Mouse (Mus musculus) right cerebral cortex, postnatal 4 days (tissue): ENCODE results near the gene Zfp292.
A peak's percentile ranks its signal among the peaks of the same experiment; 100 is the strongest.
"Not testable (repeated sequence)": the region's sequence is repeated elsewhere in the genome, so short reads cannot be mapped to it uniquely, and the experiment has no call there.

ENCODE experiments used
- DNase-seq: peaks from one replicate; pipeline ENCODE4 v3.0.0-alpha.2; 2022

Zfp292 gene

DNA sequence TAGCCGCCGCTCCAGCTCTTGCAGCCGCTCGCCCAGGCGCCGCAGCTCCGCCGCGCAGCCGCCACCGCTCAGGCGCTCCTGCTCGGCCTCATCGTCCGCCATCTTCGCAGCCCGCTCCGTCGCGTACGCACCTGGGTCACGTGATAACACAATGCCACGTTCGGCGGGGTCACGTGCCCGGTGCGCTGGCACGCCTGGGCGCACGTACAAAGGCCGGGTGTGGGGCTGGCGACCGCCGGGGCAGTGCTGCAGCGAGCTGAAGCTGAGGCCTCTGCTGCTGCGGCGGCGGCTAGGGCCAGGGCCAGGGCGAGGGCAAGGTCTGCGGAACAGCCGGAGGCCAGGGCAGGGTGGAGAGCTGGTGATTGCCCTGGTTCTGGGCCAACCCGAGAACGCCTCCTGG, at the start of gene Zfp292:
Gene Zfp292, minus strand, starts transcription at position 143 of the 400 bp plus-strand sequence.
- peak; percentile 90 for DNase-seq

DNA sequence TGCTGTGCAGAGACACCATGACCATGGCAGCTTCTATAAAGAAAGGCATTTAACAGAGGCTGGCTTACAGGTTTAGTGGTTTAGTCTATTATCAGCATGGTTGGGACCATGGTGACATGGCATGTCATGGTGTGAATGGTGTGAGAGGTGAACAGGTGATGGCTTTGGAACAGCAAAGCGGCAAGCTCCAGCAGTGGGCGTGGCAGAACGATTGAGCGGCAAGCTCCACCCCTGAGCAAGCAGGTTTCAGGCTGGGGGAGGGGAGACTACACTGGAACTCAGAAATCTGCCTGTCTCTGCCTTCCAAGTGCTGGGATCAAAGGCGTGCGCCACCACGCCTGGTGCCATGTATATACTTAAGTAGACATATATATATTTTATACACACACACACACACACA, 45.6 kb upstream of the Zfp292 start:
- DNase-seq = not testable (repeated sequence)

DNA sequence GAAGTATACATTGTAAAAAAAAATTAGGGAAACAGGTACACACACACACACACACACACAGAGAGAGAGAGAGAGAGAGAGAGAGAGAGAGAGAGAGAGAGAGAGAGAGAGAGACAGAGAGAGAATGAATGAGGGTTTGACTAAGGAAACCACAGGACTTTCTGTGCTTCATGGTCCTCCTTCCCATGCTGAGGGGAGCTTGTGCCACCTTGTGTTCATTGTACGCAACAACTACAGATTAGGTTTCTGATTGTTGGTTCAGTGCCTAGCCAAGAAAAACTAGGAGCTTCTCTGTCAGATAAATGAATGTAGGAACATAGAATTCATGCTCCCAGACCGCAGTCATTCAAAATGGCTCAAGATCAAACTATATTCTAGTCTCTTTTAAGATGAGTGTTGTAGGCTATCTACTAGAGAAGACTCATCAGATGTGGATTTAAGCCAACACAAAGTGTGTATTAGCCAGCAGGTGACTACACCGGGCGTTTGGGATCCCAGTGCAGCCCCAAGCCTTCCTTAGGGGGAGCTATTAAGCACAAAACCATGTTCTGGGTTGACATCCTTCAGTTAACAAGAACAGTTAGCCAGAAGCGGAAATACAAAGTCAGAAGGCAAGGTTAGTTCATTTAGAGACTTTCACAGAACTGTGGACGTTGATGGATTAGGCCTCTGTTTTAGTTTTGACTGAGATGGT, 39.6 kb upstream of the Zfp292 start:
- peak; percentile 14 for DNase-seq

DNA sequence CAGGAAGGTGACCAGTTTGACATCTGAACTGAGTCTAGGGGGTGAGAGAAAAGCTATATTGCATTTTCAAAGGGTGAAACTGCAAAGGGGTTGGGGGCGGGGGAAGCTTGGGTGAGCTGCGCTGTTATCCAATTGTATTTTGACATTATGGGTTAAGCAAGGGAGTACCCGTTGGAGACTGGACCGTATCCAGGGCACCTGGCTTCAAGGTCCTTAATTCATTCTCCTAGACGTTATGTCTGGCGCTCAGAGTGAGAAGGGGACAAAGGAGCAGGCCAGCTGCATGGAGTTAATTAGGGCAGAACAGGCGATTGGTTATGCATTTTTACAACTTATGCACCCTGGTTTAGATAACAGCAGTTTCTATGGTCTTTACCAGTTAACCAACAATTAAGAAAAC, 34.6 kb upstream of the Zfp292 start:
- DNase-seq = no peak

DNA sequence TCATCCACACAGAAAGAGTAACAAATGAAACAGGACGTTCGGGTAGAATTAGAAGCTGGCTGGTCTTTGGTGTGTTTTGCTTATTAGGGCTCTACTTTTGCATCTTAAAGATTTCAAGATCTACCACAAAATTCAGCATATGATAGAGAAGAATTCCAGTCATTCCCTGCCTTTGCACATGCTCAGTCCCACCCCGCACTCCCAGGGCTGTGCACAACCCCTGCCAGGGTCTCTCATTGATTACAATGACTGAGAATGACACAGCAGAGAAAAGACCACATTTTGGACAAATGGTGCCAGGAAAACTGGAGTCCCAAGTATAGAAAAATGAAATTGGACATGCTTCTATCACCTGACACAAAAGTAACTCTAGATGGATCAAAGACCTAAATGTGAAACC, 29.4 kb upstream of the Zfp292 start:
- DNase-seq = no peak

DNA sequence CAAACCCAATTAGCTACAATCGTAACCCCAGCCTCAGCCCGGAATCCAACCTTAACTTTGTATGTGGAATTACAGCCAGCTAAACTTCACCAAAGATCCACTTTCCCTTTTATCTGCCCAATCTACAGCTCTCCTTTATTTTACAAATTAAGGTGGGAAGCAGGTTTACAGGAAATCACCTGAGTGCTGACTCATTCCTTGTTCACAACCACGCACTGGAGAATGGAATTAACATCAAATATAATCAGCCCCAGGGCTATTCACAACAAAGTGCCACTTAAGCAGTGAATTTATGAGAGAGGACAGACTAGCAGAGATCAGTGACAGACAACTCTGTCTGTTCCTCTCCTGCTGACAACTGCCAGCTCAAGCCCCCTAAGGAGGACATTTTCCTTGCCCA, 28.6 kb upstream of the Zfp292 start:
- no peak for DNase-seq

DNA sequence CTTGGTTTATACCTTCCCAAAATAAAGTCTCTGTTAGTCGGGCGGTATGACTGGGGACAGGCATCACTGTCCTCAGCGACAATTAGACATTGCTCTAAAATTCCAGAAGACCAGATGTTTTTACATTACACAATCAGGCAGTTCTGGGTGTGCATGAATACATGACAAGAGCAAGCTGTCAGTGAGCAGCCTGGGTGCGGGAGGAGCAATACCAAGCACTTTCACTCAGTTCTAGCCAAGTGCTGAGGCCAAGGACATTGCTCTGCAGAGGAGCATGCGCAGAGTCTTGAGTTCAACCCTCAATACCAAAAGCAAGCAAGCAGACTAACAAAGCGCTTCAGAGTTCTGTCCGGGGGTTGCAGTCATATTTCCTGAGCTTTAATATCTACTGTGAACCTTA, 25.4 kb upstream of the Zfp292 start:
- no peak for DNase-seq

DNA sequence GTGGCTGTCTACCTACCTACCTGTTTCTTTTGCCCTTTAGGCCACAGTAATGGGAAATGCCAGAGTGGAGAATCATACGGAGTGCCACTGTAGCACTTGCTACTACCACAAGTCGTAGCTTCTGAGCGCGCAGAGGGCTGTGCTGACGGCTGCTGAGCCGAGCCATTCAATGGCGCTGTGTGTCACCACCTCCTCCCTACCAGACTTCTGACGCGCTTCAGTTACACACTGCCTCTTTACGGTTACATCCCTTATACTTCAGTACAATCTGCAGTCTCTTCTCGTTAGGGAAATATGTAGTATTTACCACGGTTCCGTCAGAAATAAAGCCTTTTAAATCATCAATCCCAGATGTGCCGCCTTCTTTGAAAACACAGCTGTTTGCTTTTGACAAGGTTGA, 24.3 kb upstream of the Zfp292 start:
- peak; percentile 12 for DNase-seq

DNA sequence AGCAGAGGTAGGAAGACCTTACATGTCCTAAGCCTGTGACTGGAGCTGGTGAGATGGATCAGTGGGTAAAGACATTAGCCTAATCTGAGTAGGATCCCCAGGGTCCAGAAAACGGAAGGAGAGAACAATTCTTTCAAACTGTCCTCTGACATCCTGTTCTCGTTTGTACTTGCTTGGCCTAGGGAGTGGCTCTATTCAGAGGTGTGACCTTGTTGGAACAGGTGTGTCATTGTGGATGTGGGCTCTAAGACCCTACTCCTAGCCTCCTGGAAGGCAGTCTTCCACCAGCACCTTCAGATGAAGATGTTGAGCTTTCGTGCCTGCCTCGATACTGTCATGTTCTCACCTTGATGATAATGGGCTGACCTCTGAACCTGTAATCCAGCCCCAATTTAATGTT, 23.4 kb upstream of the Zfp292 start:
- DNase-seq = no peak

DNA sequence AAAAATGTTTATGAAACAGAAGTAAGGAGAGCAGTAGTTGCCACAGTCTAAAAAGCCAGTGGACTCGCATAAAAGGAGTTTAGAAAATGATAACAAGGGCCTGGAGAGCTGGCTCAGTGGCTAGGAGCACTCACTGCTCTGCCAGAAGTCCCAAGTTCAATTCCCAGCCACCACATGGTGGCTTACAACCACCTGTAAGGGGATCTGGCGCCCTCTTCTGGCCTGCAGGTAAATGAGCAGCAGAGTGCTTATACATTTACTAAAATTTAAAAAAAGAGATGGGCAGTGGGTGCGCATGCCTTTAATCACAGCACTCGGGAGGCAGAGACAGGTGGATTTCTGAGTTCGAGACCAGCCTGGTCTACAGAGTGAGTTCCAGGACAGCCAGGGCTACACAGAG, 22.6 kb upstream of the Zfp292 start:
- no peak for DNase-seq

DNA sequence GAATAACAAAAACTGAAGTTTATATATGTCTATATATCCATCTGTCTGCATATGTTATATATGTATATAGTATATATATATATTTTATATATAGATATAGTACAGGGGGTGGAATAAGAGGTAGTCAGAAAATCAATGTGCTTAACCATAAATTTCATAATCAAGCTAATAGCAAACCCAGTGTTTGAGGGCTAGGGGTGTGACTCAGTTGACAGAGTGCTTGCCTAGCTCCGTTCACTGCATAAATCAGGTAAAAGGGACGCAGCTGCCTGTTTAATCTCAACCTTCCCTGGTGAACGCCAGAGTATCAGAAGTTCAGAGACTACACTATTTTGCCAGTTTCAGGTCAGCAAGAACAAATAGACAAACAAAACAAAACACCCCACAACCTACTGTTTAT, 18.8 kb upstream of the Zfp292 start:
- not testable (repeated sequence) for DNase-seq

DNA sequence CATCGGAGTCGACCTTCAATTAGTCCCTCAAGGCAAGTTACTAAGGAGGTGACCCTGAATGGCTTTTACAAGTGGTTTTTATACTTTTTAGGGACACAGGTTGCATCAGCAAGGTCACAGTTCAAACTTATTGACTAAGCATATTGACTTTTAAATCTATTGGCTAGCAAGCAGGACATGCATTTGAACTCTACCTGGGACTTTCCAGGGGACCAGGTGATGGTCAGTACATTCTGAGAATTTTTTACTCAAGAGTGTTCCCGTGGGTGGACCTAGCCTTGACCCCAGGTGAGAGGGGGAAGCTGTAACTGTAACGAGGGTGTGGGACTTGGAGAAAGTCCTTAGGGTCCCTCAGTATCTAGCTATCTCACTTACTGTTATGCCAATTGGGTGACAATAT, 18.4 kb upstream of the Zfp292 start:
- no peak for DNase-seq

DNA sequence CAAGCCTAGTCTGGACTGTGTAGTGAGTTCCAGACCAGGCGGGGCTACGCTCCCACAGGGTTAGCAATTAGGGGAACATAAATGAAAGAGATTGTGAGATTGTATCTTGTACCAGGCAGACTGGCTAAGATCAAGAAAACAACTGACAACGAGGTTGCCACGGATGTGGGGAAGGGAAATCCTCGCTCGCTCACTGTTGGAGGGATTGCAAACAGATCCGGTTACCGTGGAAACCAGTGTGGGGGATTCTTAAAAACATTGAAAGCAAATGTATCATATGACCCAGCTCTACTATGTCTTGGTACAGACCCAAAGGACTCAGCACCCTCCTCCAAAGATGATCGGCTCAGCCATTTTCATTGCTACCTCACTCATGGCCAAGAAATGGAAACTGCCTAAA, 17.4 kb upstream of the Zfp292 start:
- peak; percentile 40 for DNase-seq

DNA sequence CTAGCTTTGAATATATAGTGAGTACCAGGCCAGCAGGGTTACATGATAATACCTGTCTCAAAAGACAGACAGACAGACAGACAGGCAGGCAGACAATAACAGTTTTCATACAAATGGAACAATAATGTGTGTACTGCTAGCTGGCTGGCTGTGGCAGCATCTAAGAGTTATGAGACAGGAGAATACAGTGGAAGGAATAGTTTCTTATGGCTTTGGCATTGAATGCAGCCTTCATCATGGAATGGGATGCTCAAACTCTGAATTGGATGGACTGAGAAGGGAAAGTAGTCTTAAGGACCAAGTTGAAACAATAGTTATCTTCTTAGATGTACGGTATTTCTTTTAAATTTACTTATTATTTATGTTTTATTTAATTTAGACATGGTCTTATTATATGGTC, 16.6 kb upstream of the Zfp292 start:
- no peak for DNase-seq

DNA sequence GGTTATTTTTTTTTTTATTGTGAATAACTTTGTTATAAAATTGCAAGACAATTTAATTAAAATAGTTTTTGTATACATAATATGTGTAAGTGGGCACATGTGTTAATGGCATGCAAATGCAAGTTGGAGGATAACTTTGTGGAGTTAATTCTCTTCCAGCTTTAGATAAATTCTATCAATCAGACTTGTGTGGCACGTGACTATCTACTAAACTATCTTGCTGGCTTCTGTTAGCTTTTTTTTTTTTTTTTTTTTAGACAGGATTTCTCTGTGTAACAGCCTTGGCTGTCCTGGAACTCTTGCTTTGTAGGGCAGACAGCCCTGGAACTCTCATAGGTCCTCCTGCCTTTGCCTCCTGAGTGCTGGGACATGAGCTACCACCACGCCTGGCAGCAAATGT, 15.7 kb upstream of the Zfp292 start:
- no peak for DNase-seq

DNA sequence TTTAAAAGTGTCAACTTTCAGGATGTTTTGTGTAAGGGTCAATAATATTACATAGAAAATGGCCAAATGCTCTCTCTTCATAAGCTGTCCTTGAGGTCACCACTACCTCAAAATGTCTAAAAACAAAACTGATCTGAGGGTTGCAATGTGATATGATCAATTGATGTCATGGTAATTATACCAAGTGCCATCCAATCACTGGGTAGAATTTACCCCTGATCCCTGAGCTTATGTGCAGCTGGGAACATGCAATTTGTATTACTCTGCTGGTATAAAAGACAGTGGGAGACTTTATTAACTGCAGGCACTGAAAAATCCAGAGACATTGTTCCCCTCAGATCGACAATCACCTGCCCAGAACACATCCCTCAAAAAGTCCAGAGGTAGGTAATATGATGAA, 10.7 kb upstream of the Zfp292 start, which contains the start of gene Cga:
Gene Cga, plus strand, starts transcription at position 301 of the 400 bp plus-strand sequence.
- no peak for DNase-seq

DNA sequence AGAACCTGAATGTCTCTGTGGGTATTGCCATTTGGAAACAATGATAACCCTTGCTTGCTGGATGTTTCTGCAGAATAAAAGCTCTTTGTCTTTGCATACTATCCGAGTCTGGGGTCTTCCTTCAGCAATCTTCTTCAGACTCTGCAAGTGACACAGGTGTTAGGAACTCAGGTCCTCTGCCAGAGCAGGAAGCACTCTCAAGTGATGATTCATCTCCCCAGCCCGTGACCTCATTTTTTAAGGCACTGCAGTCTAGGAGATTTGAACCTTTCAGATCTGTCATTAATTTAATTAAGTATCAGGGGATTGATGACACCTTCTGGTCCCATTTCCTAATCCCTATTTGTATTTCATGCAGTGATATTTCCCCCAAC, 7.0 kb upstream of the Zfp292 start:
- DNase-seq = no peak

DNA sequence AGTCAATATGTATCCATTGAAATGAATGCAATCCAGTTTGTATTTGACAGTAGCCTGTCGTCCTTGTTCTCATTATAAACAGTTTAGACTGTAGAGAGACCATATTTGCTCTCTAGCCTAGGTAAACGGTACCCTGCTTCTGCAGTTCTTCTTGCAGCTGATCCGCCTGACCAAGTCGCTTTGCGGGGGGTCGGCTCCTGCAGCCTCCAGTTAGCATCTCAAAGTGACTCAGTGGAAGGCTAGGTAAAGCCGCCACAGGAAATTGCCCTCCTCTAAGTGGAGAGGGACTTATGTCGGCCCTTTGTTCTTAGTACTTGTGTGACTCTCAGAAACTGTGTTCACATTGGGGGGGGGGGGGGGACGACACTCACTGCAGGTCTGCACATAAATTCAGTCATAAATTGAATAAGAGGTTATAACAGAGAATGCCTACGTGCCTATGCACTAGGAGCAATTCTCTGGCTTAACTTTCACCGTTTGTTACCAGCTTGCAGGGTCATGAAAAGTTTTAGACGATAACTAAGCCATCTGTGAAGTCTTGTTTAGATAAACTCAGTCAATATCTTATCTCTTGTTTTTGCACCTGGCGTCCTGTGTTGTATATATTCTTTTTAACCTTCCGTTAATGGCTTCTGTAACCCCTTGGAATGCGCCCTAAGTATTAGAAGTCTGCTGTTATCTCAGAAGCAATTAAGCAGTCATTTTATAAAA, 6.5 kb upstream of the Zfp292 start:
- no peak for DNase-seq

DNA sequence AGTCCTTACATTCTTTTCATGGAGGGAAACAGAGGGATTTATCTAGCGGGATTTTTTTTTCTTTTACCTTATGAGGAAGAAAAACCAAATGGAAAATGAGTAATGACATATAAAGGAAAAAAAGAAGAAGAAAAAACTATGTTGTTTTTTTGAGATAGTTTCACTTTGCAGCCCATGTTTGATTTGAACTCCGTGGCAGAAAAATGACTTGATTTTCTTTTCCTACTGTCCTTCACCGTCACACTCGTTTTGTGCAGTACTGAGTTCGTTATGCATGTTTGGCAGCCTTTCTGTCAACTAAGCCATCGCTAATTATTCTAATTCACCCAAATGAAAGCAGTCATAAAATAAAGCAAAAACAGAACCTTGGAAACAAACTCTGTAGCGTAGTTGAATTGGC, 4.5 kb upstream of the Zfp292 start:
- no peak for DNase-seq

DNA sequence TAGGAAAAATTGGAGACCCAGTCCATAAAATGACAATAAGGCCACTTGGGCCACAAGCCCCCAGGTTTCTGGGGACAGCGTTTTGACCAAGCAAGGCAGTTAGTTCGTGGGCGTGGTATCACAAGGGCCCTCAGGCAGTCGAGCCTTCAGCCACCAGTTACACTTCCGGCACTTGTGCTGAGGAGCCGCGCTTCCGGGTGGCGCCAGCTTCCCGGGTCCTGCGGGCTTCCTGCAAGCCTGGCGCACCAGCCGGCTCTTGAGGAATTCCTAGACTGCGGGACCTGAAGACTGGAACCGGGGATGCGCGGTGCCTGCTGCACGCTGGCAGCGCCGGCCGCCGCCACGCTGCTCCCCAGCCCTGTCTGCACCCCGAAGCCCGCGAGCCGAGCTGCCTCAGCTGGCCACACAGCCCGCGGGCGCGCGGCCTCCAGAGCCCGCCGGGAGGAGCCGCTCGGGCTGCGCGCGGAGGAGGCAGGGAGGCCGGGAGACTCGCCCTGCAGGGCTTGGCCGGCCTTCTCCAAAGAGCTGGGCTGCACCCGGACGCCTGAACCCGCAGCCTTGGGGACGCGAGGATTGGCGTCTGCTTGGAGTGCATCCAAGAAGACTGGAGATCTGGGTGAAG, 3.8 kb upstream of the Zfp292 start:
- peak; percentile 76 for DNase-seq

DNA sequence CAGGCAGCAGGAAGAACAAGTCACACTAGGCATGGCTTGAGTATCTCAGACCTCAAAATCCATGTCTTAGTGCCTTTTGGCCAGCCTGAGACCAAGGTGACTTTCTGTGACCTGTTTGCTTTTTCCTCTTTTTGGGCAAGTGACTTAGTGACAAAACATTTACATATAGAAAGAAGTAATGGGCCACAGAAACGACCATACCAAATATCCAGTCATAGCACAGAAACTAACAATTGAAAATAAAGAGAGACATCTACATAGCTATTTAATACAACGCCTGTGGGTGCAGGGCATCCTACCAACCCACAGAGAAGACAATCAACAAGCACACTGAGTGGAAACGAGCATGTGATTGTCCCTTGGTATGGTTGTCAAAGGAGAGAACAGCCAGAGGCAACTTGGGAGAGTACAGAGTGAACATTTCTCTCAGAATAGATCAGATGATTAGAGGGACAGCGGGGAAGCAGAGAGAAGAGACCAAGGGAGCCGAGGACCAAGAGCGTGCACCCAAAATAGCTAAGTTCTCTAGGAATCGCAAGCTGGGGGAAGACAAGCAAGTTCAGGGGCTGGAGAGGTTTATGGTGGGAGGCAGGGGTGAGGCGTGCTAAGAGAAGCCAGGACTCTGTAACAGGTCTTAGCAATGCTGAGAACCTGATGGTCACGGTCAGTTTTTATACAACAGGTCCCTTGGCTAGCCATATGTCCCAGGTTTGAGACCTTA, 3.0 kb upstream of the Zfp292 start:
- DNase-seq = no peak

DNA sequence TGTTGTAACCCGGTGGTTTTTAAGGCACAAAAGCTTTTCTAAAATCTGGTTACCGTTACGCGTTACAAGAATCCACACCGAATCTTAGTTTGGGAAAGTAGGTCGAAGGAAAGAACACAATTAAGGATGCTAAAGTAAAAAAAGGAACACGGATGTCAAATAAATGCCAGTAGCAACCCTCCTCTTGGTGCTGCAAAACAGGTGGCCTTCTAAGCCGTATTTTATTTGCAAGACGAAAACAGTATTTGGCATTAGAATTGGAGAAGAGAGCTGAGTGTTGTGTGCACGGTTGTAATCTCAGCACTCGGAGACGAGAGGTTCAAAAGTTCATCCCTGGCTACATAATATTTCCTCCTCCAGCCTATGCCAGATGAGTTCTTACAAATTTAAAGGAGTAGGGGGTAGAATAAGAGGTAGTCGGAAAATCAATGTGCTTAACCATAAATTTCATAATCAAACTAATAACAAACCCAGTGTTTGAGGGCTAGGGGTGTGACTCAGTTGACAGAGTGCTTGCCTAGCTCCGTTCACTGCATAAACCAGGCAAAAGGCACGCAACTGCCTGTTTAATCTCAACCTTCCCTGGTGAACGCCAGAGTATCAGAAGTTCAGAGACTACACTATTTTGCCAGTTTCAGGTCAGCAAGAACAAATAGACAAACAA, 738 bp upstream of the Zfp292 start:
- no peak for DNase-seq

DNA sequence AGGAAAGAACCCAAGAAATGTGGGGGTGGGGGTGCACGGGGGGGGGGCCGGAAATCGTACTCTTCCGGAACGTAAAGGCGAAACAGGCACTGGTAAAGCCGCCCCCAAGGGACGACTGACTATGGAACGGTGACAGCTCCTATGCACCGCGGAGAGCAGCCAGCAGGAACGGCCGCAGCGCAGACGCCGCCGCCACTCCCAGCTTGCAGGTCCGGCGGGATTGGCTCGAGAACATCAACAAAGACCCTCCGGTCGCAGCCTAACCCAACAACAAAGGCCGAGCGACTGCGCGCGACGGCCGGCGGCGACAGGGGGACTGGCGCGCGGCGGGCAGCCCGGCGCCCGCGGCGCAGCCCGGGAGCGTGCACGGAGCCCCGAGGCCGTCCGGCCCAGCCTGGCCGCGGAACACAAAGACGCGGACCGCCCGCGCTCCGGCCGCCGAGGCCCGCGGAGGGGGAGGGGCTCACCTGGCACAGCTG, 430 bp downstream of the Zfp292 start:
- DNase-seq = peak; percentile 56
